Mouse (Mus musculus): ENCODE data around the gene Tac4.

DNA sequence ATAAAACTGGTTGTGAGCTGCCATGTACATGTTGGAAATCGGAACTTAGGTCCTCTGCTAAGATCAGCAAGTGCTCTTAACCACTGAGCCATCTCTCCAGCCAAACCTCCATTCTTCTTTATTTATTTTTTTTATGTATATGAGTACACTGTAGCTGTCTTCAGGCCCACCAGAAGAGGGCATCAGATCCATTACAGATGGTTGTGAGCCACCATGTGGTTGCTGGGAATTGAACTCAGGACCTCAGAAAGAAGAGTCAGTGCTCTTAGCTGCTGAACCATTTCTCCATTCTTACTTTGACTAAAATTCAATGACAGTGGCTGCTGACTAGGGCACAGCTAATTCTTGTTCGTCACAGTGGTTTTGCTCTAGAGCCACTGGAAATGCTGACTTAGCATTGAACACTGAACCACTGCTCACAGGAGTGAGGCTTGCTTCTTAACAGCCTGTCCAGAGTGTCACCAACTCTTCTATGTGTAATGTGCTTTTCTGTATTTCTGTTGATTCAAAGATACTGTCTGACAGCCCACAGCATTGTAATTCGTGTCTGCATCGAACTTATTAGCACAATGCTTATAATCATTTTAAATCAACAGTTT, 17.8 kb downstream of the Tac4 start:
- TF ChIP-seq CTCF (IDR thresholded peaks at IDR 0.05; ENCODE audit: low read depth, low read length) = no peak
- TF ChIP-seq POLR2A (IDR thresholded peaks at IDR 0.05; ENCODE audit: borderline replicate concordance, low read depth, low read length) = no peak
